Mouse (Mus musculus): ENCODE measurements around the gene Gm6169.
"Not testable (repeated sequence)": the region's sequence is repeated elsewhere in the genome, so short reads cannot be mapped to it uniquely, and the experiment has no call there.

The Gm6169 gene

GRCm38 (mm10) chr13:97070931-97071625, 28.0 kb downstream of the Gm6169 start:
- DNase-seq (ENCODE audit: low spot score), result no peak

- no peak for DNase-seq (ENCODE audit: low spot score)
Observed at GRCm38 (mm10) chr13:97068151-97068550, 30.9 kb downstream of the Gm6169 start.

DNA sequence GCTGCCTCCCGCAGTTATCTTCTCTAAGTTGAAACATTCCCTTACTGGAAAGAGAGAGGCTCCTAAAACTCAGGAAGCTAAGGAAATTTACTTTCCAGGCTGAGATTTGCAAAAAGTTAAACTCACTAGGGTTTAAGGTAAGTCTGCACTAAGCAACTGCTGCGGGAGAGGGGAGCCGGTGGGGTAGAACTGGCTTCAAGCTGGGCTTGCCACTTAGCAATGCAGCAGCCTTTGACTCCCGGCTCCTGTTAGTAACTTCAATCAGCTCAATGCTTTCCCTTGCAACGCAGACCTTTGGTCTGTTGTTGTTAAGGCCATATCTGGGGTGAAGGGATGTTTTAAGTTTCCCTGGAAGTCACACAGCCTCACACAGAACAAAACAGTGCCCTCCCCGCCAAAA, 31.3 kb downstream of the Gm6169 start:
- DNase-seq (ENCODE audit: low spot score), result no peak

GRCm38 (mm10) chr13:97066649-97067550, 32.1 kb downstream of the Gm6169 start, which contains the start of gene Fam169a:
Gene Fam169a, plus strand, starts transcription at chr13:97067286.
- no peak for DNase-seq (ENCODE audit: low spot score)

- DNase-seq (ENCODE audit: low spot score), result not testable (repeated sequence)
Observed at GRCm38 (mm10) chr13:97064844-97065621, 34.0 kb downstream of the Gm6169 start.

DNA sequence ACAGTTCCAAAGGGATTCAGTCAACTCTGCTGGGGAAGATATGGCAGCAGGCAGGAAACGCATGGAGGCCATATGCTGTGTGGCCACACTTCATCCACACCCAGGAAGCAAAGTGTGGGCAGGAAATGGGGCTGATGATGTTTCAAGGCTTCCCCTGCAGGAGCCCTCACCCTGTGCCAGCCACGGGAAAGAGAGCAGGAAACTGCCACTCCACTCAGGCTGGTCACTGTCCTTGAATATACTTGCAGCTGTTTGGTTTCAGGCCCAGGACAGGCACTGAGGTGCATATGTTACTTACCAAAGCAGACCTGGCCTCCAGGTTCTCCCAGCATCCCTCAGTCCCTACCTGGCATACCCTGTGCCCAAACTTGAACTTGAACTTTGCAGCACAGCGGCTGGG, 34.6 kb downstream of the Gm6169 start:
- DNase-seq (ENCODE audit: low spot score), result no peak

DNA sequence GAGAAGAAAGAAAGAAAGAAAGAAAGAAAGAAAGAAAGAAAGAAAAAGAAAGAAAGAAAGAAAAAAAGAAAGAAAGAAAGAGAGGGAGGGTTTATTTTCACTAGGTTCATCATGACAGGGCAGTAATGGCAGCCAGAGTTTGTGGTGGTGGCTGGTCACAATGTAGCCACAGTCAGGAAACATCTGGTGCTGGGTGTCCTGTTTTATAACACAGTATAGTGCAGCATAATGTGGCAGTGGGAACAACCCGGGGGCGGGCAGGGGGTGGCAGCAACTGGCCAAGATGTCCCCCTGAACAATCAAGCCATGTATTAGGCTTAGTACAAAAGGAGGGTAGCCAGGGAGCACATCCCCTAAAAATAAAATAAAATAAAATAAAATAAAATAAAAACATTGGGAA, 35.6 kb downstream of the Gm6169 start:
- DNase-seq (ENCODE audit: low spot score), result no peak

- DNase-seq (ENCODE audit: low spot score), result no peak
Observed at GRCm38 (mm10) chr13:97062151-97062550, 36.9 kb downstream of the Gm6169 start.

DNA sequence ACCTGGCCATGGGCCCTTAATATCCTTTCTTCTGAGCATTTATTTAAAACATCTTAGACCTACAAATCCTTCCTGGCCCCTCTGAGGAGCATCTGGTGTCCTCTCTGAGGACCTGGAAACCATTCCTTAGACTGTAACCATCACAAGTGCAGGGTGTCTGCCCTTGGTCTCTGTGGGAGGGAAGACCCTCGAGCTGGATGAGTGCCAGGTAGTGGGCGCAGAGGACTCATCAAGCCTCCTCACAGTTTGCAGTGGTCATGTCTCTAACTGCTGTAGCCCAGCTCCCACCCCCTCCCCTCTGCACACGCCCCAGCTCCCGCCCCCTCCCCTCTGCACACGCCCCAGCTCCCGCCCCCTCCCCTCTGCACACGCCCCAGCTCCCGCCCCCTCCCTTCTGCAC, 38.7 kb downstream of the Gm6169 start:
- no peak for DNase-seq (ENCODE audit: low spot score)

DNA sequence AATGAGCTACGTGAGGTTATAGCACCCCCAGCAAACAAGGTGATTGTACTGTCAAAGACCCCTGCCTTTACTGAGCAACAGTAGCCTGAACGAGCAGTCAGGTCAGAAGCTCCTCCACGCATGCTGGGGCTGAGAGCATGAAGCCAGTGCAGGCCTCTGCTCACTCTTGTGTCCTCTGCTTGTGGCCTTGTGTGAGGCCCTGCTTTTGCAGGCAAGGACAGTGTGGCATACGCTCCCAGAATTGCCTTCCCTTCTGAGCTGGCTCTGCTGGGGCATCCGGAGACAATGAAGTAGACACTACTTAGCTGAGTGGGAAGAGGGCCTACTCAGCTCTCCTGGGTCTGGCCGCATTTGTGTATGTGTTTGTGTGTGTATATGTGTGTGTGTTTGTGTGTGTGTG, 39.3 kb downstream of the Gm6169 start:
- peak; percentile 28 for DNase-seq (ENCODE audit: low spot score)

- DNase-seq (ENCODE audit: low spot score), result peak; percentile 72
Observed at GRCm38 (mm10) chr13:97057817-97058216, 41.2 kb downstream of the Gm6169 start.

GRCm38 (mm10) chr13:97053844-97054243, 45.2 kb downstream of the Gm6169 start:
- no peak for DNase-seq (ENCODE audit: low spot score)

GRCm38 (mm10) chr13:97052667-97053066, 46.4 kb downstream of the Gm6169 start:
- DNase-seq (ENCODE audit: low spot score), result no peak

DNA sequence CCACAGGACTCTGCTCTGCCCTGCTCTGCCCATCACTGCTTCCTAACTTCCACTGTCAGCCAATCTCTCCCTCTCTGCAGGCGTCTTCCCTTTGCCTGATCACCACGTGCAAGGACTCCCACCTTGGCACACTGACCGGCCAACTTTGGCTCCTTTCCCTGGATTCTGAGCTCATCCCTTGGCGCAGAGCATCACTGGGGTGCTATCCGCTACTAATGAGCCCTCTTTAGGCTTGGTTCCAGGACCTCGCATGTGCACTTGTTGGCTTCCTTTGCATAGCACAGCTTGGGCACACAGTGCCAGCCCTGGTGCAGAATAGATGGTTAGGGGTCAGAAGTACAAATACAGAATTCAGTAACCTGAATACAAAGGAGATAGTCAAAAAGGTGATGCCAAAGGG, 47.9 kb downstream of the Gm6169 start:
- no peak for DNase-seq (ENCODE audit: low spot score)

All from ovary, adult 18-20 months (tissue).